In genomic region chr7:81707471-81708140, GRCm38 (mm10) we compare ENCODE assay signal across 8 mouse cellular contexts. TPM values are rescaled to one million over a fixed set of nuclear protein-coding genes. Genes with fewer than 3 reads are reported as not detected.
DNase-seq lines count a peak whose midpoint lies in the region; ATAC-seq and TF ChIP-seq lines count a peak whose summit lies in the region.

TSS of gene Homer2 (minus strand) at chr7:81707527.

- H3K9ac ChIP-seq in liver, adult 2 months (ENCODE audit: low read depth, low read length), result peak within 1 kb of the TSS; percentile 97
- peak within 1 kb of the TSS; percentile 78 for H3K9ac ChIP-seq in embryonic facial prominence, embryonic 13.5 days
- H3K9ac ChIP-seq in heart, embryonic 14.5 days (ENCODE audit: low read length), result peak within 1 kb of the TSS; percentile 91

- H3K4me2 ChIP-seq in embryonic facial prominence, embryonic 13.5 days, result peak within 1 kb of the TSS; percentile 93
- peak within 1 kb of the TSS; percentile 85 for H3K4me2 ChIP-seq in heart, embryonic 14.5 days (ENCODE audit: low read length)

- H3K79me2 ChIP-seq in liver, adult 2 months (ENCODE audit: control insufficient read depth, insufficient read depth, low read length), result peaks cover 22% of the 10 kb centered on the region; the same call in 1 of the 2 replicates

- peak within 1 kb of the TSS; percentile 74 for H3K4me3 ChIP-seq in liver, adult 2 months (ENCODE audit: insufficient read depth, low read depth, low read length)
- peak within 1 kb of the TSS; percentile 67 for H3K4me3 ChIP-seq in embryonic facial prominence, embryonic 13.5 days
- H3K4me3 ChIP-seq in heart, embryonic 14.5 days (ENCODE audit: control insufficient read depth in 1 of 2, insufficient read depth in 1 of 2, low read depth in 1 of 2, low read length in 2 of 2), result peak within 1 kb of the TSS; percentile 78 to 87
- peak within 1 kb of the TSS; percentile 85 for H3K4me3 ChIP-seq in small intestine, adult 2 months (ENCODE audit: low read depth, low read length)

- no peaks in the 10 kb centered on the region for H3K27me3 ChIP-seq in liver, adult 2 months (ENCODE audit: control insufficient read depth, insufficient read depth, low read length)
- peaks cover 52% of the 10 kb centered on the region for H3K27me3 ChIP-seq in embryonic facial prominence, embryonic 13.5 days
- peaks cover 11% of the 10 kb centered on the region for H3K27me3 ChIP-seq in heart, embryonic 14.5 days (ENCODE audit: control insufficient read depth, insufficient read depth, low read length)
- H3K27me3 ChIP-seq in small intestine, adult 2 months (ENCODE audit: control insufficient read depth, insufficient read depth, low read length), result no peaks in the 10 kb centered on the region

- WGBS in liver, adult 2 months, result 56% methylated on average over 14 of the region's 14 CpGs
- 64% methylated on average over 14 of the region's 14 CpGs for WGBS in embryonic facial prominence, embryonic 13.5 days
- 74% methylated on average over 14 of the region's 14 CpGs for whole genome bisulfite sequencing in heart, embryonic 14.5 days
- WGBS in small intestine, adult 2 months, result 37% methylated on average over 14 of the region's 14 CpGs

- intact Hi-C loops in left cerebral cortex, postnatal 25 days (cut with DNase I), result loop anchor here (5.0 kb wide), 1 partner anchor 55 kb away; no protein-coding TSS in a partner anchor

- TF ChIP-seq POLR2A in liver, adult 2 months (IDR thresholded peaks at IDR 0.05; ENCODE audit: extremely low read depth, insufficient read depth, low read length), result no peak
- no peak for TF ChIP-seq POLR2A in small intestine, adult 2 months (IDR thresholded peaks at IDR 0.05; ENCODE audit: low read depth, low read length)

- H3K9me3 ChIP-seq in embryonic facial prominence, embryonic 13.5 days, result peaks cover 4% of the 10 kb centered on the region; the same call in 1 of the 2 replicates
- peaks cover 7% of the 10 kb centered on the region; the same call in 1 of the 2 replicates for H3K9me3 ChIP-seq in heart, embryonic 14.5 days (ENCODE audit: control insufficient read depth, low read length)

- peak within 1 kb of the TSS; percentile 73 for H3K27ac ChIP-seq in liver, adult 2 months (replicated peaks; ENCODE audit: insufficient read depth, low read depth, low read length)
- peak within 1 kb of the TSS; percentile 48; the same call in 1 of the 2 replicates for H3K27ac ChIP-seq in embryonic facial prominence, embryonic 13.5 days
- H3K27ac ChIP-seq in heart, embryonic 14.5 days (replicated peaks in 1 of 2; ENCODE audit: control insufficient read depth in 1 of 2, insufficient read depth in 1 of 2, low read depth in 2 of 2, low read length in 2 of 2), result peak within 1 kb of the TSS; percentile 83 to 88
- H3K27ac ChIP-seq in small intestine, adult 2 months (ENCODE audit: insufficient read depth, low read depth, low read length), result peak within 1 kb of the TSS; percentile 27

- H3K4me1 ChIP-seq in liver, adult 2 months (ENCODE audit: control insufficient read depth, insufficient read depth, low read length), result peaks cover 2% of the 10 kb centered on the region
- peaks cover 14% of the 10 kb centered on the region for H3K4me1 ChIP-seq in embryonic facial prominence, embryonic 13.5 days
- peaks cover 15 to 19% of the 10 kb centered on the region in 2 experiments for H3K4me1 ChIP-seq in heart, embryonic 14.5 days (ENCODE audit: control insufficient read depth in 2 of 2, insufficient read depth in 2 of 2, low read length in 2 of 2)
- peaks cover 4% of the 10 kb centered on the region; the same call in 1 of the 2 replicates for H3K4me1 ChIP-seq in small intestine, adult 2 months (ENCODE audit: control insufficient read depth, insufficient read depth, insufficient read length, low read length)

- DNase-seq in liver, adult 2 months (ENCODE audit: extremely low read depth, low read depth, low spot score), result peak; percentile 64
- no peak for DNase-seq in liver
- no peak for DNase-seq in left cerebral cortex, postnatal 25 days (ENCODE audit: low spot score in 2 of 2)
- no peak for DNase-seq in urinary bladder, adult 18-20 months (ENCODE audit: low spot score in 2 of 2)
- DNase-seq in MN1 (ENCODE audit: low spot score), result no peak

- H3K36me3 ChIP-seq in liver, adult 2 months (ENCODE audit: control insufficient read depth, insufficient read depth, low read length), result no peaks in the 10 kb centered on the region
- no peaks in the 10 kb centered on the region for H3K36me3 ChIP-seq in embryonic facial prominence, embryonic 13.5 days
- H3K36me3 ChIP-seq in heart, embryonic 14.5 days (ENCODE audit: control insufficient read depth, insufficient read depth, low read length), result no peaks in the 10 kb centered on the region
- H3K36me3 ChIP-seq in small intestine, adult 2 months (ENCODE audit: control insufficient read depth, insufficient read depth, low read length), result no peaks in the 10 kb centered on the region

- no peak for TF ChIP-seq CTCF in liver, adult 2 months (IDR thresholded peaks at IDR 0.05; ENCODE audit: low read depth, low read length)
- TF ChIP-seq CTCF in small intestine, adult 2 months (IDR thresholded peaks at IDR 0.05; ENCODE audit: extremely low read depth, insufficient read length, insufficient replicate concordance, low read depth, low read length), result no peak

- ATAC-seq in embryonic facial prominence, embryonic 13.5 days (ENCODE audit: insufficient number of reproducible peaks, insufficient read depth, low FRiP score, low TSS enrichment, low read depth), result no peak
- ATAC-seq in heart, embryonic 14.5 days (ENCODE audit: insufficient number of reproducible peaks, insufficient read depth, low FRiP score, low read depth), result no peak

RNA-seq across cellular contexts. Expression of gene Homer2, which starts in this region (rescaled TPM):
- 30.9 and 32.2 TPM in 2 replicates for total RNA-seq in liver, adult 2 months (2014; rRNA removed)
- 18.4 and 24.6 TPM in 2 replicates for polyA plus RNA-seq in liver, adult 2 months (2012; rRNA removed)
- 16.4 and 24.0 TPM in 2 replicates for polyA plus RNA-seq in embryonic facial prominence, embryonic 13.5 days (2015; fragmentation: Nextera tagmentation; extraction: Ambion mirVana)
- 80.4 and 84.1 TPM in 2 replicates for polyA plus RNA-seq in heart, embryonic 14.5 days (2014; fragmentation: Nextera tagmentation; extraction: Ambion mirVana)
- total RNA-seq in left cerebral cortex, postnatal 25 days (2021), result 10 to 100 TPM; 67.2 to 77.5 TPM
- polyA plus RNA-seq in small intestine, adult 2 months (2012; rRNA removed), result 11.2 and 20.2 TPM in 2 replicates

Comparison
In these comparisons a context has a peak if more than half of its experiments do, and no peak if none do; other contexts are left out.
1. H3K27ac ChIP-seq: peak in every context shown above with its lines; median percentile 86 in heart, embryonic 14.5 days; 73 in liver, adult 2 months; 48 in embryonic facial prominence, embryonic 13.5 days; 27 in small intestine, adult 2 months.